Mouse (Mus musculus) embryonic facial prominence, embryonic 10.5 days (tissue): Measurements from ENCODE around the gene Pld4. TPM values are rescaled to one million over a fixed set of nuclear protein-coding genes. Genes with fewer than 3 reads are reported as not detected.

Source experiments
- DNase-seq: peaks from one replicate; pipeline ENCODE4 v3.0.0-alpha.2; 2017; ENCODE audit warnings: low spot score
- H3K27ac ChIP-seq: fragments of 300-500 bp; sonication (generic); replicated peaks from 2 replicates; pipeline ENCODE4 v1.5.1; 2016; ENCODE audit warnings: mild to moderate bottlenecking
- H3K27me3 ChIP-seq: fragments of 300-500 bp; sonication (generic); replicated peaks from 2 replicates; pipeline ENCODE4 v1.6.1; 2016; ENCODE audit warnings: low read depth, mild to moderate bottlenecking; ENCODE audit not compliant: poor library complexity, severe bottlenecking
- H3K36me3 ChIP-seq: fragments of 300-500 bp; sonication (generic); replicated peaks from 2 replicates; pipeline ENCODE4 v1.6.1; 2016; ENCODE audit warnings: mild to moderate bottlenecking, moderate library complexity
- H3K4me1 ChIP-seq: fragments of 300-500 bp; sonication (generic); 2 replicates; pipeline ENCODE4 v1.6.1; 2016
- H3K4me3 ChIP-seq: fragments of 300-500 bp; sonication (generic); 2 replicates; pipeline ENCODE4 v1.5.1; 2016; ENCODE audit warnings: mild to moderate bottlenecking, moderate library complexity
- H3K9me3 ChIP-seq: fragments of 300-500 bp; sonication (generic); 2 replicates; pipeline ENCODE4 v1.6.1; 2016; ENCODE audit warnings: mild to moderate bottlenecking
- WGBS: fragments of 180-500 bp; shearing (Covaris S2); methylation state at CpG from one replicate; pipeline ENCODE4 v1.1.7; 2016; 5-methylcytosine and 5-hydroxymethylcytosine counted together
- polyA plus RNA-seq: library from polyadenylated mRNA; unstranded; fragments of >200 nt; fragmentation: Nextera tagmentation; extraction: Ambion mirVana; gene quantifications from 2 replicates; pipeline ENCODE4 v1.2.1, GENCODE M21; 2016

Gene Pld4
- polyA plus RNA-seq, 1 experiment from 2014 or later: 4.6 TPM

DNA sequence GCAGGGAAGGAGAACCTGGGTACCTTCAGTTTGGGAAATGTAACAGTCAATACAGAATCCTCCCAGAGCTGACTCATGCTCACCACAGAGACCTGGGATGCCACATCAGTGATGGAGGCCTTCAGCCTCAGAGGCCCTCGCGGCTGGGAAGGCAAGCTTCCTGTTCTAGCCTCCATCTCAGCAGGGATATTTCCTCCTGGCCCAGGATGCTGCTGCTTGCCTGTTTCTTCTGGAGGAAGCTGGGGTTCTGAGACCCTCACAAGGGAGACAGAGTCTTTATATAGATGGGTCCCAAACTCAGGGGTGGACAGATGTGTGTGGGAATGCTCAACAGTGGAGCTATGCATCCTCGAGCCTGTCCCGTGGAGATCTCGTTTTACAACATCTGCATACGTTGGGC lies 13.6 kb downstream of the Pld4 start:
- H3K4me1 ChIP-seq: peaks cover 6% of the 10 kb centered on the region; the same call in 1 of the 2 replicates
- H3K27me3 ChIP-seq: no peaks in the 10 kb centered on the region
- no peaks in the 10 kb centered on the region for H3K36me3 ChIP-seq
- 90% methylated on average over 6 of the region's 6 CpGs for WGBS
- DNase-seq: no peak
- no peak overlapping the region for H3K4me3 ChIP-seq
- H3K9me3 ChIP-seq: peaks cover 8% of the 10 kb centered on the region
- H3K27ac ChIP-seq: no peak overlapping the region

DNA sequence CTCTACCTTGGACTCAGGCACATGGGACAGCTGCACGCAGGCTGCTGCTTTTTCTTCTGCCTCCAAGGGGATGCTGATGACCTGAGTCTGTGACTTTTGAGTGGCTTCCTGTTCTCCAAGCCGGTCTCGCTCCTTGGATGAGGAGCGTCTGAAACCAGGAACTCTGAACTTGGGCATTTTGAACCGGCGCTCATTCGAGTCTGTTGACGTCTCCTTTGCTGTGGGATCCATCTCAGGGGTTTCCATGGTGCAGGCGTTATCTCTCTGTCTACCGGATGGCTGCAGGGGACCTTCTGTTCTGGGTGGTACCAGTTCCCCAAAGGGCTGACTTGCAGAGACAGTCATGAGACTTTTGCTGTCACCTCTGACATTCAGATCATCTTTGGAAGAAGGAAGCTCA lies 14.0 kb downstream of the Pld4 start:
- Histone ChIP-seq H3K27ac (no peak overlapping the region), H3K4me3 (no peak overlapping the region), H3K36me3 (no peaks in the 10 kb centered on the region), H3K27me3 (no peaks in the 10 kb centered on the region), H3K9me3 (peaks cover 8% of the 10 kb centered on the region), H3K4me1 (peaks cover 6% of the 10 kb centered on the region; the same call in 1 of the 2 replicates)
- WGBS: 93% methylated on average over 10 of the region's 10 CpGs
- no peak for DNase-seq

DNA sequence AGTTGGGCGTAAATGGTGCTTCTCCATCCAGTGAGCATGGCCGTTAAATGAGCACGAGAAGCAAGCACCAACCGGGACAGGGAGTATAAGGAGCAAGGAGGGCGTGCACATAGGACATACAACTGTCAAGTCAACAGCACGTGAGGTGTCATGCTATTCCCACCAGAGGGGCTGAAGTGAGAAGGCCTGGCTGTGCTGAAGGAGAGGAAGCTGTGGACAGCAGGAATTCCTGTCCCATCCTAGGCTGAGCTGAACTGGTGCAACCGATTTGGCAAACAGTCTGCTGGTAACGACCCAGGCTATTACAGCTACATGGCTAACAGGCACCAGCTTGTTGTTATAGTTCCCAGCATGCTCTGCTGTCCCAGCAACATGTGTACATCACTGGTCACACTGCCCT lies 30.6 kb downstream of the Pld4 start:
- Histone ChIP-seq H3K4me1 (peaks cover 25% of the 10 kb centered on the region), H3K4me3 (no peak overlapping the region), H3K27me3 (peaks cover 6% of the 10 kb centered on the region; the same call in 1 of the 2 replicates), H3K27ac (no peak overlapping the region), H3K9me3 (no peaks in the 10 kb centered on the region), H3K36me3 (no peaks in the 10 kb centered on the region)
- no peak for DNase-seq
- 81% methylated on average over 8 of the region's 8 CpGs for WGBS

DNA sequence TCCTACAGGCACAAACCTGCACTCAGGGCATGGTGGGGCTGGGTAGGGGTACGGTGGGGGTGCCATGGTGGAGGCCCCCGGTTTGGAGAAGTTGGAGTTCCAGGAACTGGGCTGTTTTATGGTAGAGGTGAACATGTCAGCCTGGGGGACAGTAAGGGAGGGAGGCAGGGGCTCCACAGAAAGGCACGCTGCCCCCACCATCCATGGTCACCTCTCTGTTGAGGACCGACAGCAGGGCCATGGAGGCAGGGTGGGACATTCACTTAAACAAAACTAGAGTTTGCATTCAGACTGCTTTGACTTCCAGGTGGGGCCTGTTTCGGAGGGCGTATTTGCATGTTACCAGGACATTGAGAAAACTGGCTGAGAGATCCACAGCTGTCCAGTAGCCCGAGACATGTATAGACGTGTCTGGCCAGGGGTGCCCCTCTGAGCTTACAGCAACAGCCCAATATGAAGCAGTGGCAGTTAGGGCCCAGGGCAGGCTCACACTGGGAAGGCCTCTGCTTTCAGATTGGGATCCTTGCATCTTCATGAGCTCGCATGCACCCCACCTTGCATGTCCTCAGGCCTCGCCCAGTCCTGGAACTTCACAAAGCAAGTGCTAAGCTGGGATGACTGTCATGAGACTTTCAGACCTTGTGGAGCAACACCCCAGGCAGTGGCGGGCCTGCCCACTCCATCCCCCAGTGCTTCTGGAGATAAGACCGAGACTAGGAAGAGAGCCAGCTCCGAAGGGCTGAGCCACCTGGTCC lies 33.3 kb downstream of the Pld4 start:
- Histone ChIP-seq H3K4me1 (peaks cover 43% of the 10 kb centered on the region), H3K9me3 (no peaks in the 10 kb centered on the region), H3K4me3 (no peak overlapping the region), H3K36me3 (no peaks in the 10 kb centered on the region), H3K27me3 (peaks cover 29% of the 10 kb centered on the region), H3K27ac (peak overlapping the region; percentile 45; the same call in 1 of the 2 replicates)
- 72% methylated on average over 13 of the region's 13 CpGs for WGBS
- DNase-seq: no peak

DNA sequence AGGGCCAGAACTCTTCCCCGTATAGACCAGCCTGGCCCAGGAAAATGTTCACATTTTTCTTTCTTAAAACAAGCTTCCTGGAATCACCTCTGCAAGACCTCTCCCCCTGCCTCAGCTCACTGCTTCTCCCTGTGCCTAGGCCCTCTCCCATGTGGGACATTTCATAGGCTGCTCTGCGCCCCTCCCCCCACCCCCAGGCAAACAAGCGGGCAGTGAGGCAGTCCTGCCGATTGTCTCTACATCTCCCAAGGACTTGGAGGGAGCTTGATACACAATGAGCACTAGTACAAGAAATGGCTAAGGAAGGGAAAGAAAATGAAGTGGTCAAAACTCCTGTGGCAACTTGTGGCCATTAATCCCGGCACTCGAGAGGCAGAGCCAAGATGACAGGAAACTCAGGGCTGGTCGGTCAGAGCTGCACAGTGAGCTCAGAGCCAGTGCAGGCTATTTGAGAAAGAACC lies 33.9 kb downstream of the Pld4 start:
- WGBS: 27% methylated on average over 7 of the region's 7 CpGs
- peak overlapping the region; percentile 45; the same call in 1 of the 2 replicates for H3K27ac ChIP-seq
- H3K4me3 ChIP-seq: no peak overlapping the region
- H3K4me1 ChIP-seq: peaks cover 43% of the 10 kb centered on the region
- H3K9me3 ChIP-seq: no peaks in the 10 kb centered on the region
- H3K36me3 ChIP-seq: no peaks in the 10 kb centered on the region
- peaks cover 35% of the 10 kb centered on the region for H3K27me3 ChIP-seq
- DNase-seq: peak; percentile 36

DNA sequence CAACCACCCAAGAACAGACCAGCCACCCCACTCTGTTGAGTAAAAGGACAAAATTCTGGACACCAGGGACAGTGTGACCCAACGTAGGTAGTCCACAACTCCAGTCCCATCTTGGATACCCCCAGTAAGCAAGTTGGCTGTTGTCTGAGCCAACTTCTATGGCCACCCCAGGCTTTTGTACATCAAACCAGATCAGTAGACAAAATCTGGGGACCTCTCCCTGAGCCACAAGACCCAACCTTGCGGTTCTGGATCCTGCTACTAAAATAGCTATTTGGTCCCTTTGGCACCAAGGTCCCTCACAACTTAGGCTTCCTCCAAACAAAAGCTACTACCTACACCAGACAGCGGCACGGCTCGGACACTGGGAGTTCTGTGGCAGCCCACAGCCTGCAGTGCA lies 34.5 kb downstream of the Pld4 start:
- H3K36me3 ChIP-seq: no peaks in the 10 kb centered on the region
- H3K27me3 ChIP-seq: peaks cover 39% of the 10 kb centered on the region
- no peak for DNase-seq
- H3K4me3 ChIP-seq: no peak overlapping the region
- no peak overlapping the region for H3K27ac ChIP-seq
- H3K4me1 ChIP-seq: peaks cover 43% of the 10 kb centered on the region
- no peaks in the 10 kb centered on the region for H3K9me3 ChIP-seq
- WGBS: 82% methylated on average over 5 of the region's 5 CpGs

DNA sequence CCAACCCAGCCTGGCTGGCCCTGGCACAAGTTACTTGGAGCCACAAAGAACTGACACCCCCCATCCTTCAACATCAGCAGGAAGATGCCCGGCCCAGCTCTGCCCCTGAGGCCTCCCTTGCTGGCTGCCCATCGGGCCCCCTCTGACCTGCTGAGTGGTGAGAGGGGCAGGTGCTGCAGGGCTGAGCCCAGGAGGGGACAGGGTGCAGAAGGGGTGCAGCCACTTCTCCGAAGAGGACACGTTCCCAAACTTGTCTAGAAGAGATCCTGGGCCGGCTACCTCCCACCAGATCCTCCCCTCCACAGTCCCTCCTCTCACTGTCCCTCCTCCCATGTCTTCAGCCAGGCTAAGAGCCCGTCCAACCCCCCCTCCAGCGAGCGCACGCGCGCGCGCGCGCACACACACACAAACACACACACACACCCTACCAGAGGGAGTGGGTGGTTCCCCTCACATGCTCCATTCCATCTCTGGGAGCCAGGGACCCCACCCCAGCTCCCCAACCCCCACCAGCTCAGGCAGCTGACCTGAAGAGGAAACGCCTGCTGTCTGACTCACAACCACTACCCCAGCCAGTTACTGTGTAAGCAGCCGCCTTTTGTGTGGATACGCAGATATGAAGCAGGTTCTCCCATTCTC lies 35.1 kb downstream of the Pld4 start:
- H3K4me3 ChIP-seq: no peak overlapping the region
- no peak for DNase-seq
- H3K36me3 ChIP-seq: no peaks in the 10 kb centered on the region
- no peaks in the 10 kb centered on the region for H3K9me3 ChIP-seq
- WGBS: 68% methylated on average over 18 of the region's 18 CpGs
- H3K27ac ChIP-seq: no peak overlapping the region
- peaks cover 44% of the 10 kb centered on the region for H3K4me1 ChIP-seq
- H3K27me3 ChIP-seq: peaks cover 43% of the 10 kb centered on the region

DNA sequence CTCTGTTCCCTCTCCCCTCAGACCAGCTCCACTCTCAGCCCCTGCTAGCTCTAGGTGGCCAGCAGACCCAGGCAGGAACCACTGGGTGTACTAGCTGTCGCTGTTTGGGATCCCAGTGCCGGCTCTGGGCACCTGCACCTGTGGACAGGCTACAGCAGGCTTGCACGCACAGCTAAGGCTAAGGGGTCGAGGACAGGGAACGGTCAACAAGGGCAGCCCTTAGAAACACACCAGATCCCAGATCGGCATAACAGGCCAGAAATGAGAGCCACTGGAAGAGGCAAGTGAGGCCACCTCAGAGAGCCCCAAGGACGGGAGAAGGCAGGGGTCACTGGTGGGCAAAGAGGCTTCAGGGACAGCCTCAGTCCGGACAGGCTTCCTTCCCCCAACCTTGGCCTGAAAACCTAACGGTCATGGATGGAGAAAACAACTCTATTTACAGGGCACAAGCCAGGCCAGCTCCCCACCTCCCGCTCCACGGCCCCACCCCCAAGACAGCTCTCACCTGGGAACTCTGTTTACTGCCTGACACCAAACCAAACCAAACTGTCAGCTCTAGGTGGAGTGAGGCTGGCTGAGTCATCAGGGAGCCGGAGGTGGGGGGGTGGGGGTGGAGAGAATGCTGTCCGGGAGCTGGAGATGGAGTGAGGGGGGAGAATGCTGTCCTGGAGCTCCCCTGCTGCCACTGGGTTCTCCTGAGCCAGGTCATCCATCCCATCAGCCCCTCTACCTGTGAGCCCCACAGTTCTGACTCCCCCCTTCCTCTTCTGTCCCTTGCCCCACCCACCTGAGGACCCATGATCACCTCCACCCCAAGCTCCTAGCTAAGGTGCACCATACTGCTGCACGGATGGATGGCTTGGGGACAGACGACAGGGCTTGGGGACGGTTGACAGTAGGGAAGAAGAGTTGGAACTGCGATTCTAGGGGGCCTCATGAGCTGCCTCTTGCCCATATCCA lies 36.4 kb downstream of the Pld4 start:
- no peak for DNase-seq
- H3K9me3 ChIP-seq: no peaks in the 10 kb centered on the region
- peaks cover 56% of the 10 kb centered on the region for H3K27me3 ChIP-seq
- WGBS: 56% methylated on average over 17 of the region's 17 CpGs
- peaks cover 53% of the 10 kb centered on the region for H3K4me1 ChIP-seq
- no peaks in the 10 kb centered on the region for H3K36me3 ChIP-seq
- H3K4me3 ChIP-seq: no peak overlapping the region
- no peak overlapping the region for H3K27ac ChIP-seq

DNA sequence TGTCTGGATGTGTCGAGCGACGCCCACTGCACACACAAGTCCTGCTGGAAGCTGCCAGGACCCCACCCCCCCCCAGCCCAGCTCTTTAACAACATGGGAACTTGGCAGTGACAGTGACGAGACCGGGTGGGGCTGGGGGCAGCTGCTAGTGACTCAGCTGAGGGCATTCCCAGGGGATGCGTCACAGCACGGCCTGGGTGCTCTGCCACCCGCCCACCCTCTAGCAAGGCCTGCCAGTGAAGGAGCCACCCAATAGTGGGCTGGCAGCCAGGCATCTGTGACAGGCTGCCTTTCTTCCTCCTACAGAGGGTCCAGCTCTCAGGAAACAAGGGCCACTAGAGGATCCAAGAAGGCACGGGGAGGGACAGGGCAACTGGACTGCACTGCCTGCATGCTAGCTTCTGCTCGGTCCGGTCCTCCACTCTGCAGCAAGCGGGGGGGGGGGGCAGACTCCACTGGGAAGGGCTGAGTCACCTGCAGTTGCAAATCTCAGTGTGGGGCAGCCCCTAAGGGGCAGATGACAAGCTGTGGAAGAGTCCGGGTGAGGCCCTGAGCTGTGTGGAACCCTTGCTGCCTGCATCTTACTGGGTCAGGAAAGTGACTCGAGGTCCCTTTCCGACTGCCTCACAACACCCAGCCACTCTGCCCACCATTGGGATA lies 37.3 kb downstream of the Pld4 start:
- WGBS: 70% methylated on average over 15 of the region's 15 CpGs
- H3K4me1 ChIP-seq: peaks cover 63% of the 10 kb centered on the region
- peaks cover 65% of the 10 kb centered on the region for H3K27me3 ChIP-seq

DNA sequence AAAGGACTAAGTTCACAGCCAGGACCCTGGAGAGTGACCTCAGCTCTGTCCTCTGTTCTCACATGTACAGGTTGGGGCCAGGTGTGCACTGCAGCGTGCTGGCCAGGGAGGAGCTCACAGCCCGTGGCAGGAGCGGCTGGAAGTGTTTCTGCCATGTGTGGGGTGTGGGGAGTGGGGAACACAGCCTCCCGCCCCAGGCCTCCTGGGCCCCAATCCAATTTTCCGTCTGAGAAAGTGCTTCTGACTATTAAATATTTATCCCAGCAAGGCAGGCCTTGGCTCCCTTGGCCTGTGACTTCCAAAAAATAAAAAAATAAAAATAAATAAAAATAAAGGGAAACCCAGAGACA lies 37.9 kb downstream of the Pld4 start:
- Histone ChIP-seq H3K27me3 (peaks cover 70% of the 10 kb centered on the region), H3K9me3 (no peaks in the 10 kb centered on the region), H3K36me3 (no peaks in the 10 kb centered on the region), H3K4me1 (peaks cover 68% of the 10 kb centered on the region), H3K4me3 (no peak overlapping the region), H3K27ac (no peak overlapping the region)
- WGBS: 54% methylated on average over 5 of the region's 5 CpGs
- no peak for DNase-seq

More for the DNA sequence above, 37.3 kb downstream of the Pld4 start:
- no peak for DNase-seq
- no peak overlapping the region for H3K4me3 ChIP-seq
- H3K9me3 ChIP-seq: no peaks in the 10 kb centered on the region
- H3K27ac ChIP-seq: no peak overlapping the region
- no peaks in the 10 kb centered on the region for H3K36me3 ChIP-seq

DNA sequence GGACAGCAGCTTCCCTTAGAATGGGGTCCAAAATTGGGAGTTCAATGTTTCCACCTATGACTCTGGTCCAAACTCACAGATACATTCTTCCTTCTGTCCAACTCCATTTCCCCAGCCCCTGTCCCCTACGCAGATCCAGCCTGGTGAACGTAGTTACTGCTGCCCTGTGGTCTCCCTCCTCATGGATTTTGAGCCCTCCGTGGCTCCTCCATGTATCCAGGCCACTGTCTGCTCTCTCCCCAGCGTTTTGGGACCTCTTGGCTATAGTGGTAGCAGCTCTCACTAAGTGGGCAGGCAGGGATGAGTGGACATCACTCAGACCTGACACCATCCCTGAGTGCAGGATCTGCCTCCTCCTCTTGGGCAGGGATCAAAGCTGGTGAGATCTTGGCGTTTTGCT lies 38.3 kb downstream of the Pld4 start:
- H3K27me3 ChIP-seq: peaks cover 71% of the 10 kb centered on the region

More for the DNA sequence above, 38.3 kb downstream of the Pld4 start:
- H3K27ac ChIP-seq: no peak overlapping the region
- H3K9me3 ChIP-seq: no peaks in the 10 kb centered on the region
- H3K4me3 ChIP-seq: no peak overlapping the region
- WGBS: 78% methylated on average over 5 of the region's 5 CpGs
- no peak for DNase-seq
- peaks cover 65% of the 10 kb centered on the region for H3K4me1 ChIP-seq
- H3K36me3 ChIP-seq: no peaks in the 10 kb centered on the region
